Mouse (Mus musculus) heart, postnatal 0 days (tissue): ENCODE results near the gene Tnfrsf13c. TPM values are rescaled to one million over a fixed set of nuclear protein-coding genes. Genes with fewer than 3 reads are reported as not detected.

Experiments
- ATAC-seq: fragments of 200-750 bp; cut with Nextera tagmentation; 2 replicates; pipeline ENCODE4 v1.8.0; 2017; ENCODE audit warnings: low read depth, moderate number of reproducible peaks, moderate library complexity; ENCODE audit not compliant: insufficient read depth
- DNase-seq: peaks from one replicate; pipeline ENCODE4 v3.0.0-alpha.2; 2016; ENCODE audit warnings: low spot score
- H3K27ac ChIP-seq: fragments of 300-500 bp; sonication (generic); 2 replicates; pipeline ENCODE4 v1.5.1; 2014; ENCODE audit warnings: low read depth, mild to moderate bottlenecking
- H3K27me3 ChIP-seq: fragments of 300-500 bp; sonication (generic); 2 replicates; pipeline ENCODE4 v1.6.1; 2014; ENCODE audit warnings: low read length, mixed read lengths; ENCODE audit not compliant: control insufficient read depth, insufficient read depth
- H3K36me3 ChIP-seq: fragments of 300-500 bp; sonication (generic); replicated peaks from 2 replicates; pipeline ENCODE4 v1.6.1; 2014; ENCODE audit warnings: low read length, mixed read lengths; ENCODE audit not compliant: control insufficient read depth, insufficient read depth
- H3K4me1 ChIP-seq: fragments of 300-500 bp; sonication (generic); 2 replicates; pipeline ENCODE4 v1.6.1; 2014; ENCODE audit warnings: antibody characterized with exemption; ENCODE audit not compliant: control insufficient read depth, insufficient read depth
- H3K4me2 ChIP-seq: fragments of 300-500 bp; sonication (generic); 2 replicates; pipeline ENCODE4 v1.6.1; 2014; ENCODE audit warnings: low read depth, mild to moderate bottlenecking, low read length, moderate library complexity
- H3K4me3 ChIP-seq: fragments of 300-500 bp; sonication (generic); 2 replicates; pipeline ENCODE4 v1.5.1; 2014; ENCODE audit warnings: low read depth, low read length
- H3K9ac ChIP-seq: fragments of 300-500 bp; sonication (generic); replicated peaks from 2 replicates; pipeline ENCODE4 v1.6.1; 2014; ENCODE audit warnings: low read depth, low read length, mixed read lengths
- H3K9me3 ChIP-seq: fragments of 300-500 bp; sonication (generic); replicated peaks from 2 replicates; pipeline ENCODE4 v1.6.1; 2016; ENCODE audit warnings: low read length; ENCODE audit not compliant: control insufficient read depth
- CTCF ChIP-seq: IDR thresholded peaks from 2 replicates; pipeline ENCODE4 v1.5.1; 2016; ENCODE audit warnings: antibody characterized with exemption, control low read depth, low read depth
- EP300 ChIP-seq: IDR thresholded peaks from 2 replicates; pipeline ENCODE4 v1.6.1; 2016; ENCODE audit warnings: antibody characterized with exemption, low read depth
- WGBS: fragments of 180-500 bp; shearing (Covaris S2); extraction: QIAGEN DNeasy Blood & Tissue Kit; methylation state at CpG from one replicate; pipeline ENCODE4 v1.1.7; 2014; 5-methylcytosine and 5-hydroxymethylcytosine counted together
- polyA plus RNA-seq: library from polyadenylated mRNA; unstranded; fragments of >200 nt; fragmentation: Nextera tagmentation; extraction: Ambion mirVana; gene quantifications from 2 replicates; pipeline ENCODE4 v1.2.1, GENCODE M21; 2015
- total RNA-seq: library from RNA; depleted of rRNA; stranded (reverse); fragments of >200 nt; gene quantifications from 2 replicates; pipeline ENCODE4 v1.2.3, GENCODE M21; 2014; ENCODE audit warnings: low replicate concordance

Gene Tnfrsf13c
- total and polyA plus RNA-seq, 2 experiments from 2014 or later: 1.5 TPM; not detected in 1

DNA sequence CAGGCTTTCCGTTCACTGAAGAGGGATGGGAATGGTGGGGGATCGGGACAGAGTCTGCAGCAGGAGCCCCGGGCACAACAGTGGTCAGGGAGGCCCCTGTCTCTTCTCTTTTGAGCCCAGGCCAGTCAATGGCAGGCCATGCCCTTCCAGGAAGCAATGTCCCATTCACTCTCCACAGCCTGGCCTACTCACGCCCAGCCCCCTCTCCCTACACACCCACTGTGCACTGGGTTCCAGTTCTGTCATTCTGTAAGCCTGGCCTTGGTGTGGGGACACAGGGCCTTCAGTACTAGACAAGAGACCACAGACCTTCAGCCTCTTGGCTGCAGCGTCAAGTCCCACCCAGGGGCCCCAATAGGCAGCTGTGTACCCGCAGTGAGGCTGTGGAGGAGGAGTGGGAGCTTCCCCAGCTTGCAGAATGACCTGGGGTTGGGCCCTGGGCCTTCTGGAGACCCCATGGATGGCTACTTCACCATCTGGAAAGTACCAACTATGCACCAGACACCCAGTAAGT, 6.0 kb upstream of the Tnfrsf13c start:
- Histone ChIP-seq H3K4me1 (no peaks in the 10 kb centered on the region), H3K9me3 (no peaks in the 10 kb centered on the region), H3K4me2 (no peak overlapping the region), H3K27ac (no peak overlapping the region), H3K36me3 (no peaks in the 10 kb centered on the region), H3K9ac (no peak overlapping the region), H3K27me3 (peaks cover 22% of the 10 kb centered on the region), H3K4me3 (no peak overlapping the region)
- TF ChIP-seq EP300 (no peak), CTCF (no peak)
- no peak for ATAC-seq
- WGBS: 81% methylated on average over 6 of the region's 6 CpGs
- DNase-seq: no peak

DNA sequence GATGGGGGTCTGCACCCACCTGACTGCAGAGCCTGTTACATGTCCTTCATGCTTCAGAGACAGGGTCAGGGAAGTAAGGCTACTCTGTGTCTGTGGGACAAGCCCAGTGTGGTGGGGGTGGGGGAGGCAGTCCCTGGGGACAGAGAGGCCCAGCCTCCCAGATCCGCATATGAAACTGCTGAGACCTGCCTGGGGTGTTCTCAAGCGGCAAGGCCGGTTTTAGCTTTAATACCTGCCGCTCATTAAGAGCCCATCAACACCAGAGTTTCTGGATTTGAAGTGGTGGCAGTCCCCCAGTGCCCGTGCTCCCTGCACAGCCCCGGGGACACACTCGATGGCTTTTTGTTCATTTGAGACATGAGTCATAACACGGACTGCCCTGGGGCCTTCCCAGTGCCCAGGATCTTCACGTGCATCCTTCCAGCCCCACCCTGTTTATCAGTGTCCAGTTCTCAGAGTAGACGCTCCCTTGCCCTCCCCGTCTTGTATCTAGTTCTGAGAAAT, 5.4 kb upstream of the Tnfrsf13c start:
- TF ChIP-seq EP300 (no peak), CTCF (no peak)
- Histone ChIP-seq H3K9ac (no peak overlapping the region), H3K9me3 (no peaks in the 10 kb centered on the region), H3K4me1 (no peaks in the 10 kb centered on the region), H3K27ac (no peak overlapping the region), H3K4me3 (no peak overlapping the region), H3K4me2 (no peak overlapping the region), H3K27me3 (peaks cover 28% of the 10 kb centered on the region), H3K36me3 (no peaks in the 10 kb centered on the region)
- DNase-seq (no peak), ATAC-seq (no peak)
- 37% methylated on average over 11 of the region's 11 CpGs for WGBS

GRCm38 (mm10) chr15:82225769-82226168, 1.6 kb upstream of the Tnfrsf13c start:
- Histone ChIP-seq H3K27me3 (peaks cover 54% of the 10 kb centered on the region), H3K9me3 (no peaks in the 10 kb centered on the region)

DNA sequence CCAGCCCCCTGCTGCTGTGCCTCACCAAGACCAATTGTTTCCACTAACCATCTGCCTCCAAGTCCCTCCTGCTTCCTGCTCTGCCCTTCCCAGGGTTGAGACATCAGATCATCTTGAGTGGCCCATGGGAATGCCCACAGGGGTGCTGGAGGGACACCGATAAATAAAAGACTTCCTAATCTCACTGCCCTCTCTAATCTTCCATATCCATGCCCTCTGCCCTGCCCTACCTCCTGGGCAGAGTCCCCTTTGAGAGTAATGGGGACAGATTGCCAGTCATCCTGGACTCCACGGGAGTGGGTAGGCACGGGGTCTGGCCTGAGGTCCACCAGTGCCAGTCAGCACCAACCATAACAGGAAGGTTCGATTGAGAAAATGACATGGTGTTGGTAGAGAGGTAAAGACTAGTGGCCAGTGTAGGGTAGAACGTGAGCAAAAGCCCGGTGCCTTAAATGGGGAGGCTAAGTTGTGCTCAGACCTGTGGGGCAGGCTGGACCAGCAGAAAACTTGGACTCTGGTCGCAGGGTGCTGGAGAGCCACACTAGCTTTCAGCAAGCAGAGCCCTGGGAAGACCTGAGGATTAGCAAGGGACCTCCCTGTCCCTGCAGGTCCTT, 540 bp upstream of the Tnfrsf13c start:
- no peaks in the 10 kb centered on the region for H3K9me3 ChIP-seq
- TF ChIP-seq CTCF: no peak
- TF ChIP-seq EP300: no peak
- no peaks in the 10 kb centered on the region for H3K36me3 ChIP-seq
- H3K4me1 ChIP-seq: no peaks in the 10 kb centered on the region
- peak overlapping the region; percentile 64 for H3K4me2 ChIP-seq
- H3K27ac ChIP-seq: no peak overlapping the region
- H3K27me3 ChIP-seq: peaks cover 49% of the 10 kb centered on the region
- 40% methylated on average over 7 of the region's 7 CpGs for WGBS
- ATAC-seq (no peak), DNase-seq (no peak)
- H3K9ac ChIP-seq: no peak overlapping the region
- peak overlapping the region; percentile 42; the same call in 1 of the 2 replicates for H3K4me3 ChIP-seq

More at GRCm38 (mm10) chr15:82225769-82226168, 1.6 kb upstream of the Tnfrsf13c start:
- WGBS: 79% methylated on average over 5 of the region's 5 CpGs
- H3K4me2 ChIP-seq: no peak overlapping the region
- H3K27ac ChIP-seq: no peak overlapping the region
- TF ChIP-seq EP300: no peak
- no peak for TF ChIP-seq CTCF
- H3K4me3 ChIP-seq: no peak overlapping the region
- no peak overlapping the region for H3K9ac ChIP-seq
- no peaks in the 10 kb centered on the region for H3K36me3 ChIP-seq
- ATAC-seq (no peak), DNase-seq (no peak)
- no peaks in the 10 kb centered on the region for H3K4me1 ChIP-seq

GRCm38 (mm10) chr15:82223251-82223650, 918 bp downstream of the Tnfrsf13c start:
- ATAC-seq: 0 out of 2 replicates have a peak, but pooled peaks have one; percentile 33
- no peaks in the 10 kb centered on the region for H3K9me3 ChIP-seq
- no peaks in the 10 kb centered on the region for H3K4me1 ChIP-seq
- DNase-seq: no peak
- TF ChIP-seq CTCF: no peak
- H3K4me2 ChIP-seq: no peak overlapping the region
- no peaks in the 10 kb centered on the region for H3K36me3 ChIP-seq
- H3K27me3 ChIP-seq: peaks cover 58% of the 10 kb centered on the region
- H3K9ac ChIP-seq: no peak overlapping the region
- 20% methylated on average over 6 of the region's 7 CpGs for WGBS
- H3K27ac ChIP-seq: no peak overlapping the region
- no peak overlapping the region for H3K4me3 ChIP-seq
